9 mouse cellular contexts compared by ENCODE assay signal in the genomic region with DNA sequence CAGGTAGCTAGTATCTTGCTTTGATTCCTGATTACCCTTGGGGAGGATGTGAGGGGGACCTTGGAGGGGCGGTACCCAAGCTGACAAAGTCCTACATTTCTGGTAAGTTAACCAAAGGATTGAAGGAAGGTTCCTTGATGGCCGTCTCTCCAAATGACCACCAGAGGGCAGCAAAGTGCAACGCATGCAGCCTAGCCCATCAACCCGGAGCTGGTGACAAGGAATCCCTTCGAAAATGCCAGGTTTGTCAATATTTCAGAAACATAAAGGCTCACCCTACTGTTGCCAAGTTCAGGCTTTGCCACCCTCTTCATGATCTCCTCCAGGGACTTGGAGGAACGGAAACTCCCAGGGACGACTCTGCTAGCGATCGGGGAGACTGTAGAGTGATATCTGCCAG. TPM values are rescaled to one million over a fixed set of nuclear protein-coding genes. Genes with fewer than 3 reads are reported as not detected.
DNase-seq lines count a peak whose midpoint lies in the region; ATAC-seq lines count a peak whose summit lies in the region.
"Had no signal": no experiment of that assay in that cellular context is flagged by ENCODE, and none has a peak within 500 bp of the region (broad histone marks: within the 10 kb centered on the region; RNA-seq: fewer than 3 reads in every experiment).

No protein-coding gene starts in this region.

- peaks cover 61% of the 10 kb centered on the region for H3K27me3 ChIP-seq in heart, embryonic 13.5 days (replicated peaks)

- no peak overlapping the region; the same call in 1 of the 2 replicates for H3K9ac ChIP-seq in heart, embryonic 13.5 days

- H3K4me1 ChIP-seq in heart, embryonic 13.5 days = 0 out of 2 replicates have a peak, but pooled peaks cover 2% of the 10 kb centered on the region

- peak overlapping the region; percentile 62 for H3K4me2 ChIP-seq in heart, embryonic 13.5 days

- H3K36me3 ChIP-seq in heart, embryonic 13.5 days = no peaks in the 10 kb centered on the region

- 13% methylated on average over 9 of the region's 9 CpGs for WGBS in heart, embryonic 13.5 days

- peak overlapping the region; percentile 25; the same call in 1 of the 2 replicates for H3K4me3 ChIP-seq in heart, embryonic 13.5 days

- peak; percentile 36 to 55 for DNase-seq in CD8-positive naive resting alpha-beta T cell, adult 2 months (ENCODE audit: low read depth in 2 of 2, low spot score in 2 of 2)
- peak; percentile 92 for DNase-seq in brain, adult 2 months (ENCODE audit: low read depth, low spot score)
- peak; percentile 80 for DNase-seq in kidney, postnatal 14 days
- peak; percentile 52 to 64 for DNase-seq in lung, adult 18-20 months
- peak; percentile 81 for DNase-seq in testis, postnatal 10 days (ENCODE audit: low spot score)

- ATAC-seq in erythroid progenitor cell, adult 5-6 weeks (replicated peaks; ENCODE audit: low FRiP score, poor library complexity, severe bottlenecking) = peak; percentile 61; the same call in 1 of the 2 replicates
- ATAC-seq in heart, embryonic 13.5 days (ENCODE audit: extremely low read depth, insufficient number of reproducible peaks, low FRiP score, low TSS enrichment) = no peak
- peak; percentile 28; the same call in 1 of the 2 replicates for ATAC-seq in neutrophil, adult 5-6 weeks (ENCODE audit: extremely low read depth, insufficient number of reproducible peaks, low FRiP score, poor library complexity, severe bottlenecking)

- H3K27ac ChIP-seq in heart, embryonic 13.5 days (replicated peaks) = no peak overlapping the region

- H3K9me3 ChIP-seq in heart, embryonic 13.5 days = no peaks in the 10 kb centered on the region

RNA-seq across cellular contexts. Expression of gene Tspan17, which starts 10.5 kb away (rescaled TPM):
- total RNA-seq in erythroid progenitor cell, adult 5-6 weeks (2015; ENCODE audit: low replicate concordance) = not detected in 2 replicates
- total RNA-seq in erythroid progenitor cell, adult 5-6 weeks (2017; ENCODE audit: low replicate concordance) = 6.3 TPM in 1 of 2 replicates, not detected in the other
- polyA plus RNA-seq in heart, embryonic 13.5 days (2015; fragmentation: Nextera tagmentation; extraction: Ambion mirVana) = 5.3 TPM in 2 replicates
- 1.4 and 2.1 TPM in 2 replicates for total RNA-seq in neutrophil, adult 5-6 weeks (2017)

RNA-seq across cellular contexts. Expression of gene Eif4e1b, which starts 15.9 kb away (rescaled TPM):
- not detected in 2 replicates for total RNA-seq in erythroid progenitor cell, adult 5-6 weeks (2015; ENCODE audit: low replicate concordance)
- total RNA-seq in erythroid progenitor cell, adult 5-6 weeks (2017; ENCODE audit: low replicate concordance) = not detected in 2 replicates
- polyA plus RNA-seq in heart, embryonic 13.5 days (2015; fragmentation: Nextera tagmentation; extraction: Ambion mirVana) = not detected in 2 replicates
- not detected in 2 replicates for total RNA-seq in neutrophil, adult 5-6 weeks (2017)
- polyA plus RNA-seq: frontal cortex, adult 2 months had no signal

RNA-seq across cellular contexts. Expression of gene Sncb, which starts 33.3 kb away (rescaled TPM):
- total RNA-seq in erythroid progenitor cell, adult 5-6 weeks (2015; ENCODE audit: low replicate concordance) = not detected in 2 replicates
- not detected in 2 replicates for total RNA-seq in erythroid progenitor cell, adult 5-6 weeks (2017; ENCODE audit: low replicate concordance)
- polyA plus RNA-seq in heart, embryonic 13.5 days (2015; fragmentation: Nextera tagmentation; extraction: Ambion mirVana) = not detected in 2 replicates
- not detected in 2 replicates for total RNA-seq in neutrophil, adult 5-6 weeks (2017)

RNA-seq across cellular contexts. Expression of gene Gprin1, which starts 50.0 kb away (rescaled TPM):
- not detected in 2 replicates for total RNA-seq in erythroid progenitor cell, adult 5-6 weeks (2015; ENCODE audit: low replicate concordance)
- total RNA-seq in erythroid progenitor cell, adult 5-6 weeks (2017; ENCODE audit: low replicate concordance) = not detected in 2 replicates
- polyA plus RNA-seq in heart, embryonic 13.5 days (2015; fragmentation: Nextera tagmentation; extraction: Ambion mirVana) = not detected in 2 replicates
- total RNA-seq in neutrophil, adult 5-6 weeks (2017) = not detected in 2 replicates
